Mouse (Mus musculus) adipocyte (in vitro differentiated cells): Measurements from ENCODE around the gene Fxr1.
"Not testable (repeated sequence)": the region's sequence is repeated elsewhere in the genome, so short reads cannot be mapped to it uniquely, and the experiment has no call there.

ENCODE experiments used
- DNase-seq: peaks from one replicate; pipeline ENCODE4 v3.0.0-alpha.2; 2016; ENCODE audit warnings: low spot score

The Fxr1 gene

DNA sequence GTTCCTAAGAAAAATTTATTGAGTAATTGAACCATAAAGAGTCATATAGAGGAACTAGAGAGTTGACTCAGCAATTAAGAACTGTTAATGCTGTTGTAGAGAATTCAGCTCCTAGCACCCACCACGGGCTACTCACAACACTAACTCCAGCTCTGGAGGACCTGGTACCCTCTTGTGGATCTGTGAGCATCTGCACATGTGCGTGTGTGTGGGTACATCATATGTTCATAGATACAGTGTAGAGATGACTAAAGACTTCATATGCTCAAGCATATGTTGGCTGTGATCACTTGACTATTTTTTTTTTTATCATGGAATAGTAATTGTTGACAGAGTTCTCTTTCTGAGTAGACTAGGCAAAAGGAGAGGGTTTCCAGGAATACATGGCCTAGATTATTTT is 42.6 kb downstream of the Fxr1 start:
- DNase-seq = no peak

DNA sequence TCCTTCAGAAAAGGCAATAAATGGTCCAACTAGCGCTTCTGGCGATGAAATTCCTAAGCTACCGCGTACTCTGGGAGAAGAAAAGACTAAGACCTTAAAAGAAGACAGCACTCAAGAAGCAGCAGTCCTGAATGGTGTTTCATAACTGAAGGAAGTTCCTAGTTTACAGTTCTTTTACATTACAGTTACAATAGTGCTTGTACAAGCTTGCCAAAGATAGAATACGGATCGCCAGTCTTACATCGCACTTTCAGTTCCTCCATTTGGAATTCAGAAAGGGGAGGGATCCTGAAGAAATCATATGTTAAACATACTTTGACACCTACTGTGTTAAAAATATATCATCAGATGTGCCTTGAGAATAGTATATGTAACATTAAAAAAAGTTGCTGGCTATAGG is 49.2 kb downstream of the Fxr1 start:
- not testable (repeated sequence) for DNase-seq

DNA sequence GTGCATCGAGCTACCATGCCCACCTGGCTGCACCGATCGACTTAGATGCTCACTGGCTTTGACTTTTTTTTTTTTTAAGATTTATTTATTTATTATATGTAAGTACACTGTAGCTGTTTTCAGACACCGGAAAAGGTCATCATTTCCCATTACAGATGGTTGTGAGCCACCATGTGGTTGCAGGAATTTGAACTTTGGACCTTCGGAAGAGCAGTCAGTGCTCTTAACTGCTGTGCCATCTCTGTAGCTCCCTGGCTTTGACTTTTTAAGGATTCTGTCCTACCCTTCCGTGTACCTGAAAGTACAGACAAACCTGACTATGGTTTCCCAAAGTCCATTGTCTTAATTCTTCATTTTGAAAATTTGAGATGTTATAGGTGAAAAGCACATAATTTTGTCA is 53.0 kb downstream of the Fxr1 start:
- no peak for DNase-seq

DNA sequence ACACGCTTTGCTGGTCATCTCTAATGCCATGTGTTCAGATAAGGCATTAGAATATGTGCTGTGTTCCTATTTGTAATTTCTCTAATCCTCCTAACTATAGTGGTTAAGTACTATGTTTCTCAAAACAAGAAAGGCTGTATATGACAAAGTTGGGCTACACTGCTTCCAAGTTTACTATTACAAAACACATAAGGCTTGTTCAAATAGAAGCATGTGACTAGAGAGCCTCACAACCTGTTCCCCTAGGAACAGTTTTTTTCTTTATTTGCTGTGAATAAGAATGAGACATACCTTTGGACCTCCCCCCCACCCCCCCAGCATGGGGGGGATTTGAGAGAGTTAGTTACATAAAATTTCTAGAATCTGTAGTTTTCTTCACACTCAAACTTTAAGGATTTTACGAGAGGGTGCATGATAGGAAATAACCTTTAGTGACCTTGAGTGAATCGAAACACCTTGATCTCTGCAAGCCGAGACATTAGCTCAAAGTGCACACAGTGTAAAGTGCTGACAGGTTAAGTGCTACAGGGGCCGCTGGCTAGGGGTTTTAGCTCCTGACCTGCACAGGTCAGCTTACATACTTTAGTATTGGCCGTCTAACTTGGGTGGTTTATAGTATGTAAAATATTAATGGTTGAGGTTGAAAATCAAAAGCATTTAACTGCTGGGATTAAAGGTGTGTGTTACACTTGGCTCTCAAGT is 56.5 kb downstream of the Fxr1 start:
- DNase-seq = no peak

GRCm38 (mm10) chr3:34080900-34081662 is 61.3 kb downstream of the Fxr1 start, which contains the start of gene Dnajc19:
Gene Dnajc19, minus strand, starts transcription at chr3:34081321.
- DNase-seq = peak; percentile 88

GRCm38 (mm10) chr3:34081929-34082328 is 62.2 kb downstream of the Fxr1 start:
- no peak for DNase-seq

- DNase-seq = no peak
Measured at GRCm38 (mm10) chr3:34083655-34084054, 63.9 kb downstream of the Fxr1 start.

DNA sequence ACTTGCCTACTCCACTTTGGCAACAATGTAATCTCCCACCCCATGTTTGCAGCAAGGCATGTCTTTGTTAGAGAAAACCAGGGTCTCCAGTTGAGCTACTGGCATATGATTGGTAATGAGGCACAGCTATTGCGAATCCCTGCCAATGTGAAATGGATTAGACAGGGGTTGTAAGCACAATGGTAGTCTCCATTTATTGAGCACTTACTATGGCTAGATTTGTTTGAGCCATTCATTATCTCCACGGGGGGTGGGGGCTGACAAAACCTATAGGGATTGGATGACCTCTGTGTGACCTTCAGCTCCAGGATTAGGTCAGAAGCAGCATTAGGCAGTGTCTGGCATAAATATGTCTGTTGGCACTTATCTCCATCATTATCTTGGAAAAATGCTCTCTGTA is 83.1 kb downstream of the Fxr1 start:
- DNase-seq = no peak

GRCm38 (mm10) chr3:34103902-34104672 is 84.3 kb downstream of the Fxr1 start:
- DNase-seq = no peak

DNA sequence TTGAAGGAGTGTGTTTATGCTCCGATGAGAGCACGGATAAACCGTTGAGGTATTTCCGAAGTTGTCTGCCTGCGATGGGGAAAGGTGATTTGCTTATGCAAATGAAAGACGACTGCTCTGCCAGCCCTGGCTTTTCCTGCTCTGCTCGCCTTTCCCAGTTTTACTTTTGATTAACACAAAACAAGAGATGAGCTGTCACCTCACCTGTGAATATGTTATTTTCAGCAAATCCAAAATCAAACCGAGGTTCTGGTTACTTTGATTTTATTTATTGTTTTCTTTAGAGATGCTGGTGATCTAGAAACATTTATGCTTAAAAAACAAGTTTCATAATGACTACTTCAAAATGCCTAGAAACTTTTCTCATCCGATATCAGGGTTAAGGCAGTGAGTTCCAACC is 86.7 kb downstream of the Fxr1 start:
- no peak for DNase-seq

- DNase-seq = no peak
Measured at GRCm38 (mm10) chr3:34107631-34108030, 87.9 kb downstream of the Fxr1 start.

DNA sequence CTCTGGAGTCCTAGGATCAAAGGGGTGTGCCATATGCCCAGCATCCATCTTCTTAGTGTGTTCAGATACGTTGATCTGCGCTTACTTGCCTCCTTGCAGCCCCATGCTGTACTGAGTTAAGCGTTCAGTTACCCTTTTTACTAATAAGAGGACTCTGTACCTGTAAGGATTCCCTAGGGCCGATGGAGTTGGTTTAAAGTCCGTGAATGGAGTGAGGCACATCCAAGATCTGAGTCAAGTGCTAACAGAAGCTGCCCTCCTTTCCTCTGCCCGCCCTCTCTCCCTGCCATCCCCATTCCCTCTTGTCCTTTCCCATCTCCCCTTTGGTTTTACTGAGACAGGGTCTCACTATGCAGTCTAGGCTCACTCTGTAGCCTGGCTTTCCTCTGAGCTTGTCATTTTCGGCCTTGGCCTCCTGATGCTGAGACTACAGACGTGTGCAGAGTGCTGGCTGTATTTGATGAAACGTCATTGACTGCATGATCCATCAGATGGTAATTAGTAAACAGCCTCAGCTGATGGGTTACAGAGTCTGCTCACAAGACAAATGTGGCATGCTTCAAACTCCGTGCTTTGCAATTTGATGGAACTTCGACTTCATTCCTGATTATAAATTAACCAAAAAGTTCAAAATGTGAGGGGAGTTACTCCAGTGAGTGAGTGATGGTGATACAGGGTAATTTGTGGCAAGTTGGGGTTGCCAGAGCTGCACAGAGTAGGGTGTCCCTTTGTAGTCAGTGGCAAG is 92.4 kb downstream of the Fxr1 start:
- no peak for DNase-seq

GRCm38 (mm10) chr3:34115806-34116205 is 96.1 kb downstream of the Fxr1 start:
- no peak for DNase-seq

- peak; percentile 6 for DNase-seq
Measured at GRCm38 (mm10) chr3:34119869-34120268, 100.1 kb downstream of the Fxr1 start.
